Mouse (Mus musculus): ENCODE measurements around the gene Cpox. TPM values are rescaled to one million over a fixed set of nuclear protein-coding genes. Genes with fewer than 3 reads are reported as not detected.

Cpox gene
- polyA plus RNA-seq, 1 experiment from 2014 or later, result 388 TPM

GRCm38 (mm10) chr16:58683911-58684310, 13.8 kb downstream of the Cpox start:
- 0 out of 2 replicates have a peak, but pooled peaks cover 4% of the 10 kb centered on the region for H3K36me3 ChIP-seq (ENCODE audit: control insufficient read depth, insufficient read depth, low read length)
- no peak for DNase-seq (ENCODE audit: low spot score)
- no peaks in the 10 kb centered on the region for H3K27me3 ChIP-seq (replicated peaks; ENCODE audit: control insufficient read depth, insufficient read depth, low read length)
- no peak overlapping the region for H3K27ac ChIP-seq (ENCODE audit: low read depth, low read length)
- no peak for ATAC-seq (replicated peaks; ENCODE audit: low FRiP score)
- H3K4me1 ChIP-seq (replicated peaks; ENCODE audit: control insufficient read depth, insufficient read depth, low read length), result no peaks in the 10 kb centered on the region
- H3K4me3 ChIP-seq (ENCODE audit: low read depth, low read length), result no peak overlapping the region
- H3K9ac ChIP-seq (ENCODE audit: low read depth, low read length), result no peak overlapping the region
- H3K4me2 ChIP-seq, result no peak overlapping the region
- H3K9me3 ChIP-seq (ENCODE audit: control insufficient read depth, low read length), result no peaks in the 10 kb centered on the region
- WGBS, result 88% methylated on average over 4 of the region's 4 CpGs

GRCm38 (mm10) chr16:58684537-58684936, 14.4 kb downstream of the Cpox start:
- DNase-seq (ENCODE audit: low spot score) (no peak), ATAC-seq (replicated peaks; ENCODE audit: low FRiP score) (no peak)
- Histone ChIP-seq H3K4me3 (ENCODE audit: low read depth, low read length) (no peak overlapping the region), H3K4me2 (no peak overlapping the region), H3K27me3 (replicated peaks; ENCODE audit: control insufficient read depth, insufficient read depth, low read length) (no peaks in the 10 kb centered on the region), H3K9ac (ENCODE audit: low read depth, low read length) (no peak overlapping the region), H3K9me3 (ENCODE audit: control insufficient read depth, low read length) (no peaks in the 10 kb centered on the region), H3K27ac (ENCODE audit: low read depth, low read length) (no peak overlapping the region), H3K36me3 (ENCODE audit: control insufficient read depth, insufficient read depth, low read length) (0 out of 2 replicates have a peak, but pooled peaks cover 4% of the 10 kb centered on the region), H3K4me1 (replicated peaks; ENCODE audit: control insufficient read depth, insufficient read depth, low read length) (no peaks in the 10 kb centered on the region)

- no peaks in the 10 kb centered on the region for H3K36me3 ChIP-seq (ENCODE audit: control insufficient read depth, insufficient read depth, low read length)
- H3K4me2 ChIP-seq, result peak overlapping the region; percentile 20; the same call in 1 of the 2 replicates
- WGBS, result 61% methylated on average over 20 of the region's 20 CpGs
- H3K27me3 ChIP-seq (replicated peaks; ENCODE audit: control insufficient read depth, insufficient read depth, low read length), result no peaks in the 10 kb centered on the region
- no peaks in the 10 kb centered on the region for H3K9me3 ChIP-seq (ENCODE audit: control insufficient read depth, low read length)
- no peaks in the 10 kb centered on the region for H3K4me1 ChIP-seq (replicated peaks; ENCODE audit: control insufficient read depth, insufficient read depth, low read length)
- H3K27ac ChIP-seq (ENCODE audit: low read depth, low read length), result no peak overlapping the region
- no peak overlapping the region for H3K9ac ChIP-seq (ENCODE audit: low read depth, low read length)
- 0 out of 2 replicates have a peak, but pooled peaks have one; percentile 26 for ATAC-seq (replicated peaks; ENCODE audit: low FRiP score)
- H3K4me3 ChIP-seq (ENCODE audit: low read depth, low read length), result no peak overlapping the region
- DNase-seq (ENCODE audit: low spot score), result no peak
These were observed 15.8 kb downstream of the Cpox start for GRCm38 (mm10) chr16:58685548-58686537.

DNA sequence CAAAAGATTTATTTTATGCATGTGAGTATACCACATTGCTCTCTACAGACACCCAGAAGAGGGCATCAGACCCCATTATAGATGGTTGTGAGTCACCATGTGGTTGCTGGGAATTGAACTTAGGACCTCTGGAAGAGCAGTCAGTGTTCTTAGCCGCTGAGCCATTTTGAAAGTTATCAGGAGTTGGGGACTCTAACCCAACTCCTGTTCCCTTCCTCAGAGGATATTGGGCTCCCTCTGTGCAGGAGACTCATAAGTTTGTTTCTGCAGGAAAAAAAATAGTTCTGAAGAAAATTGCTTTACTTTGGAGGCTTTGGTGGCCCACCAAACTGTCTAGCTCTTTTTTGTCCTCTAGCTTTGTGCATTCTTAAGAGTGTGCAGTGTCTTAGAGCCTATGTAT, 18.4 kb downstream of the Cpox start:
- Histone ChIP-seq H3K9ac (ENCODE audit: low read depth, low read length) (no peak overlapping the region), H3K4me3 (ENCODE audit: low read depth, low read length) (no peak overlapping the region), H3K4me1 (replicated peaks; ENCODE audit: control insufficient read depth, insufficient read depth, low read length) (no peaks in the 10 kb centered on the region), H3K9me3 (ENCODE audit: control insufficient read depth, low read length) (no peaks in the 10 kb centered on the region), H3K27me3 (replicated peaks; ENCODE audit: control insufficient read depth, insufficient read depth, low read length) (no peaks in the 10 kb centered on the region), H3K36me3 (ENCODE audit: control insufficient read depth, insufficient read depth, low read length) (no peaks in the 10 kb centered on the region), H3K4me2 (no peak overlapping the region), H3K27ac (ENCODE audit: low read depth, low read length) (no peak overlapping the region)
- 88% methylated on average over 1 of the region's 1 CpGs for WGBS
- DNase-seq (ENCODE audit: low spot score), result no peak
- no peak for ATAC-seq (replicated peaks; ENCODE audit: low FRiP score)

DNA sequence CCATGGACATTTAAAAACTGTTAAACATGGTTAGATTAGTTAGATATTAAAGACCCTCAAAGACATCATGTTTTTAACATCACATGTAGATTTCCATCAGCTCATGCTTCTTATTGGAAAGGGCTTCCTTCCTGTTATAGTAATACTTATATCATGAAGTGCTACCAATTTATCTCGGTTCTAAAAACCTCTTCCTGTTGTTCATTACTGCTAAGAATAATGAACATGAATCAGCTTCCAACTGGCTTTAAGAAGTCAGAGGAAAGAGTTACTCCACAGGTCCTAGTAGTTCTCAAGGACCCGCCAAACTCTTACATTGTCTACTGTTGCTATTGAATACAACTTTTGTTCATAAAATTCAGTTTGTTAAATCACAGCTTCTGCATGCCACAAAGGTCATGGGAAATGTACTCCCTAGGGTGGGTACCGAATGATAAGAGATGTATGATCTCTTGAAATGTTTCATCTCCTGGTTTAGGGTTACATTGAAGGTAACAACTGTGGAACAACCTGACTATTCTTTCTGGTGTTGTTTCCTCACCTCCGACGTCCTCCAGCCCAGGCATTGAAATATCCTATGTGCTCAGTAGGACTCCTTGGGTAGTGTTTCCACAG, 19.6 kb downstream of the Cpox start:
- Histone ChIP-seq H3K4me2 (no peak overlapping the region), H3K27ac (ENCODE audit: low read depth, low read length) (no peak overlapping the region), H3K9ac (ENCODE audit: low read depth, low read length) (no peak overlapping the region), H3K4me1 (replicated peaks; ENCODE audit: control insufficient read depth, insufficient read depth, low read length) (no peaks in the 10 kb centered on the region), H3K9me3 (ENCODE audit: control insufficient read depth, low read length) (no peaks in the 10 kb centered on the region), H3K4me3 (ENCODE audit: low read depth, low read length) (no peak overlapping the region), H3K27me3 (replicated peaks; ENCODE audit: control insufficient read depth, insufficient read depth, low read length) (no peaks in the 10 kb centered on the region), H3K36me3 (ENCODE audit: control insufficient read depth, insufficient read depth, low read length) (no peaks in the 10 kb centered on the region)
- WGBS, result 78% methylated on average over 5 of the region's 5 CpGs
- ATAC-seq (replicated peaks; ENCODE audit: low FRiP score) (no peak), DNase-seq (ENCODE audit: low spot score) (no peak)

- Histone ChIP-seq H3K9ac (ENCODE audit: low read depth, low read length) (no peak overlapping the region), H3K4me3 (ENCODE audit: low read depth, low read length) (no peak overlapping the region), H3K36me3 (ENCODE audit: control insufficient read depth, insufficient read depth, low read length) (no peaks in the 10 kb centered on the region), H3K4me2 (no peak overlapping the region), H3K9me3 (ENCODE audit: control insufficient read depth, low read length) (no peaks in the 10 kb centered on the region), H3K4me1 (replicated peaks; ENCODE audit: control insufficient read depth, insufficient read depth, low read length) (no peaks in the 10 kb centered on the region), H3K27me3 (replicated peaks; ENCODE audit: control insufficient read depth, insufficient read depth, low read length) (no peaks in the 10 kb centered on the region), H3K27ac (ENCODE audit: low read depth, low read length) (no peak overlapping the region)
- DNase-seq (ENCODE audit: low spot score), result no peak
- no peak for ATAC-seq (replicated peaks; ENCODE audit: low FRiP score)
- 62% methylated on average over 5 of the region's 5 CpGs for WGBS
These were observed 20.2 kb downstream of the Cpox start for GRCm38 (mm10) chr16:58690322-58690732.

DNA sequence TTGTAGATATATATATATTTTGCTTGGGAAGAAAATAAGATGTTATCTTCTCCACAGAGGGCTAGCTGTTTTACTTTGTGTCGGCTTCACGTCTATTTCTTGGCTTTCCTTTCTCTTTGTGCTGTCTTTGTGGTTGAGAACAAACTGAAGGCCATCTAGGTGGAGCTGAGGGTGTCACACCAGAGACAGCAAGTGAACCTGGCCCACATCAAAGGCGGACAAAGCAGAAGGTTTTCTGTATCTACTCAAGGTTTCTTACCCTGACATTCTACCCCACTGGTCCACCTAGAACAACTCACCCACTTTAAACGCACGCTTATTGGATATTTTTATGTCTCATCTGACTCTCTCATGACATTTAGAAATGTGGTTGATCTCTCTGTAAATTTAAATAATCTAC, 24.0 kb downstream of the Cpox start:
- no peaks in the 10 kb centered on the region for H3K27me3 ChIP-seq (replicated peaks; ENCODE audit: control insufficient read depth, insufficient read depth, low read length)
- no peaks in the 10 kb centered on the region for H3K9me3 ChIP-seq (ENCODE audit: control insufficient read depth, low read length)
- no peaks in the 10 kb centered on the region for H3K36me3 ChIP-seq (ENCODE audit: control insufficient read depth, insufficient read depth, low read length)
- H3K4me1 ChIP-seq (replicated peaks; ENCODE audit: control insufficient read depth, insufficient read depth, low read length), result no peaks in the 10 kb centered on the region
- DNase-seq (ENCODE audit: low spot score), result no peak
- no peak for ATAC-seq (replicated peaks; ENCODE audit: low FRiP score)
- H3K4me2 ChIP-seq, result no peak overlapping the region
- H3K4me3 ChIP-seq (ENCODE audit: low read depth, low read length), result no peak overlapping the region
- no peak overlapping the region for H3K9ac ChIP-seq (ENCODE audit: low read depth, low read length)
- 89% methylated on average over 5 of the region's 5 CpGs for WGBS
- no peak overlapping the region for H3K27ac ChIP-seq (ENCODE audit: low read depth, low read length)

DNA sequence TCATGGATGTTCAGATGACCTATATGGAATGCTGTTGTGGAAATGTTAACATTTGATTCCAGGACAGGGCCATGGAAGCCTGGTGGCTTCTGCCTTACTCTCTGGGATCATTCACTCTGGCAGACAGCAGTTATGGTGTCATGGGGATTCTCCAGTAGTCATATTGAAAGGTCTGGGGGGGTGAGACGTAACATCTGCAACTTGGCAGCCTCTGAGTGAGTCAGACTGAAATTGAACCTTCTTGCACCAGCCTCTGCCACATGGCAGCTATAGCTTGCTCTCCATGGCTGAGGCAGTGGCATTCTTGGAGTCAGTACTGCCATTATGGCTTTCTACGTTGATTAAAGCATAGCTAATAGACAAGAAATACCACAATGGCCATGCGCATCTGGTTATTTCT, 26.7 kb downstream of the Cpox start:
- no peaks in the 10 kb centered on the region for H3K9me3 ChIP-seq (ENCODE audit: control insufficient read depth, low read length)
- no peaks in the 10 kb centered on the region for H3K36me3 ChIP-seq (ENCODE audit: control insufficient read depth, insufficient read depth, low read length)
- H3K4me1 ChIP-seq (replicated peaks; ENCODE audit: control insufficient read depth, insufficient read depth, low read length), result no peaks in the 10 kb centered on the region
- H3K4me2 ChIP-seq, result no peak overlapping the region
- H3K9ac ChIP-seq (ENCODE audit: low read depth, low read length), result no peak overlapping the region
- WGBS, result 79% methylated on average over 3 of the region's 3 CpGs
- no peaks in the 10 kb centered on the region; the same call in 1 of the 2 replicates for H3K27me3 ChIP-seq (replicated peaks; ENCODE audit: control insufficient read depth, insufficient read depth, low read length)
- DNase-seq (ENCODE audit: low spot score) (no peak), ATAC-seq (replicated peaks; ENCODE audit: low FRiP score) (no peak)
- H3K27ac ChIP-seq (ENCODE audit: low read depth, low read length), result no peak overlapping the region
- no peak overlapping the region for H3K4me3 ChIP-seq (ENCODE audit: low read depth, low read length)
